Mouse (Mus musculus) adrenal gland (tissue): ENCODE measurements around the gene Zfp239.

Source experiments
- intact Hi-C: fragments of 180-260 bp; cut with DNase I; formaldehyde crosslinking; loops from one replicate; pipeline ENCODE4 v1.15.1; 2025

The Zfp239 gene

GRCm38 (mm10) chr6:117874621-117875281 lies 12.9 kb downstream of the Zfp239 start:
- intact Hi-C loops = no loop called here

- intact Hi-C loops = loop anchor here (2.0 kb wide), 1 partner anchor 38 kb away; no protein-coding TSS in a partner anchor
Observed at GRCm38 (mm10) chr6:117878700-117879407, 17.0 kb downstream of the Zfp239 start.

- intact Hi-C loops = loop anchor here (2.0 kb wide), 1 partner anchor 37 kb away; no protein-coding TSS in a partner anchor
Observed at GRCm38 (mm10) chr6:117879408-117880115, 17.7 kb downstream of the Zfp239 start.

GRCm38 (mm10) chr6:117880394-117880838 lies 18.5 kb downstream of the Zfp239 start:
- intact Hi-C loops = no loop called here

- intact Hi-C loops = no loop called here
Observed at GRCm38 (mm10) chr6:117881229-117881628, 19.3 kb downstream of the Zfp239 start.

- intact Hi-C loops = no loop called here
Observed at GRCm38 (mm10) chr6:117881997-117882396, 20.1 kb downstream of the Zfp239 start.

- intact Hi-C loops = no loop called here
Observed at GRCm38 (mm10) chr6:117885943-117886342, 24.0 kb downstream of the Zfp239 start.

- intact Hi-C loops = no loop called here
Observed at GRCm38 (mm10) chr6:117888032-117888431, 26.1 kb downstream of the Zfp239 start.

GRCm38 (mm10) chr6:117888642-117889096 lies 26.8 kb downstream of the Zfp239 start:
- intact Hi-C loops = no loop called here

GRCm38 (mm10) chr6:117890257-117890656 lies 28.4 kb downstream of the Zfp239 start:
- intact Hi-C loops = no loop called here

- intact Hi-C loops = no loop called here
Observed at GRCm38 (mm10) chr6:117891369-117892160, 29.7 kb downstream of the Zfp239 start.

GRCm38 (mm10) chr6:117892386-117892785 lies 30.5 kb downstream of the Zfp239 start:
- intact Hi-C loops = no loop called here

GRCm38 (mm10) chr6:117893435-117893834 lies 31.5 kb downstream of the Zfp239 start:
- intact Hi-C loops = no loop called here

GRCm38 (mm10) chr6:117897800-117898199 lies 35.9 kb downstream of the Zfp239 start:
- intact Hi-C loops = no loop called here

- intact Hi-C loops = no loop called here
Observed at GRCm38 (mm10) chr6:117900126-117901080, 38.5 kb downstream of the Zfp239 start, which contains the start of gene Hnrnpf. Gene Hnrnpf (plus strand): TSS chr6:117900324.

- intact Hi-C loops = no loop called here
Observed at GRCm38 (mm10) chr6:117901510-117902402, 39.9 kb downstream of the Zfp239 start.

- intact Hi-C loops = no loop called here
Observed at GRCm38 (mm10) chr6:117902556-117902955, 40.7 kb downstream of the Zfp239 start.

GRCm38 (mm10) chr6:117903836-117904235 lies 41.9 kb downstream of the Zfp239 start:
- intact Hi-C loops = no loop called here
